Mouse (Mus musculus): ENCODE results near the gene Hrh1. TPM values are rescaled to one million over a fixed set of nuclear protein-coding genes. Genes with fewer than 3 reads are reported as not detected.

The Hrh1 gene
- polyA plus RNA-seq (2014; fragmentation: Nextera tagmentation; extraction: Ambion mirVana), result 0.57 and 0.80 TPM in 2 replicates

DNA sequence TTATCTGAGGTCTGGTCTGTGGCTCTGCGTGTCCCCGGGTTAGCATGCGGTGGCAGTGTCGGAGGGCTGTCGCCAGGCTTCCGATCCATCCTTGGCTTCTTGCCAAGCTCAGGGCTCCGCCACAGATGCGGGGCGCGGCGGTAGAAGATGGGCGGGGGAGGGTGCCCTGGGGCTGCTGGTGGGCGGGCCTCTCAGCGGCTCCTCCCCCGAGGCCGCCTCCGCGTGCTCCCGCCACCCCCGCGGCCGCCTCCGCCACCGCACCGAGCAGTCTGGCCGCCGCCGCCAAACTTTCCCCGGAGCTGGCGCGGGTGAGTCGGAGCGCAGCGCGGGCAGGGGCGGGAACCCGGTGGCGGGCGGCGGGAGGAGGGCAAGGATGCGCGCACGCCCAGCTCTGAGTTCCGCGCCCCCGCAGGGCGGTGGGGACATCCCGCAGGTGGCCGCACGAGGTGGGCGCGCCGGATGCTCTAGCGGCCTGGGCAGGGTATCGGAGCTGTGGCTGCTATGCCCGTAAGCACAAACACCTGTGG lies at the start of gene Hrh1:
TSS of gene Hrh1 (plus strand) at position 246 of the 527 bp plus-strand sequence.
- DNase-seq, result peak; percentile 87
- Histone ChIP-seq H3K9me3 (ENCODE audit: control insufficient read depth, low read length) (no peaks in the 10 kb centered on the region), H3K27ac (replicated peaks; ENCODE audit: low read depth, low read length) (no peak within 1 kb of the TSS), H3K27me3 (ENCODE audit: control insufficient read depth, insufficient read depth, low read length) (peaks cover 31% of the 10 kb centered on the region), H3K4me1 (ENCODE audit: control insufficient read depth, insufficient read depth, low read length) (0 out of 2 replicates have a peak, but pooled peaks cover 20% of the 10 kb centered on the region), H3K4me2 (ENCODE audit: low read length) (peak within 1 kb of the TSS; percentile 93), H3K4me3 (replicated peaks; ENCODE audit: low read depth, low read length) (peak within 1 kb of the TSS; percentile 50), H3K36me3 (ENCODE audit: control insufficient read depth, insufficient read depth, low read length) (no peaks in the 10 kb centered on the region), H3K9ac (replicated peaks; ENCODE audit: low read length) (no peak within 1 kb of the TSS; the same call in 1 of the 2 replicates)
- under 1% methylated on average over 56 of the region's 56 CpGs for WGBS
- peak; percentile 62; the same call in 1 of the 2 replicates for ATAC-seq (ENCODE audit: low FRiP score, low TSS enrichment)

DNA sequence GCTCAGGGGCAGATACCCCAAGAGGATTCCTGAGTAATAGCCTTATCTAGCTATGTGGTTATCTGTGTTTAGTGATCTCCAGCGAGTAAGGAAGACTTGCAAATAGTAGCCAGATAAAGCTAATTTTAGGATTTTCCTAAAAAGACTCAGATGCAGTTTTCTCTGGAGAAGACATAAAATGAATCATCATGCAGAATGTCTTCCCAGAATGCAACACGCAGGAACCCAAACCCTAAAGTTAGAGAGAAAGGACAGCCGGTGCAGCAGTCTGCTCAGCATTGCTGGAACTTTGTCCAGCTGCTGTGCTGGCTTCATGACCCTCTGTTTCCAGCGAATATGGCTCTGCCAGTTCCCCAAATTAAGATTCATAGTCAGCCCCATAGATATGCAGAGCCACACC lies 43.1 kb upstream of the Hrh1 start:
- no peak for DNase-seq

DNA sequence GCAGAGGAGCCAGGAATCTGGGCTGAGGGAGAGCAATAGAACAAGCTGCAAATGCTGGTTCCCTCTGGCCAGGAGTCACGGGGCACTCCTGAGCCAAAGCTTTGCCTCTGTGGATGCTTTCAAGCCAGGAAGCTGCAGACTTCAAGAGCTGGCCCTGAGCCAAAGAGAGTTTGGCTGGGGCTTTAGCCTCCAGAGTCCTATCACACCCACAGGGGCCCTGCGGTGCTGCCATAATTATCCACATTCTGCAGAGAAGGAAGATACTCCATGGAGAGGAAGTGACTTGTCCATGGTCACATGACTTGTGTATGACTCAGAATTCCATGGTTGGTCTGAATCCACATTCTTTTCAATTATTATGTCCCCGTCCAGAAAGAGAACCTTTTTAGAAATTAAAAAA lies 39.6 kb upstream of the Hrh1 start:
- WGBS, result 71% methylated on average over 3 of the region's 3 CpGs

More for the DNA sequence above, 43.1 kb upstream of the Hrh1 start:
- H3K4me3 ChIP-seq (replicated peaks; ENCODE audit: low read depth, low read length), result no peak overlapping the region
- no peaks in the 10 kb centered on the region for H3K4me1 ChIP-seq (ENCODE audit: control insufficient read depth, insufficient read depth, low read length)
- H3K9me3 ChIP-seq (ENCODE audit: control insufficient read depth, low read length), result no peaks in the 10 kb centered on the region
- H3K36me3 ChIP-seq (ENCODE audit: control insufficient read depth, insufficient read depth, low read length), result no peaks in the 10 kb centered on the region
- H3K4me2 ChIP-seq (ENCODE audit: low read length), result no peak overlapping the region
- ATAC-seq (ENCODE audit: low FRiP score, low TSS enrichment), result no peak
- H3K9ac ChIP-seq (replicated peaks; ENCODE audit: low read length), result no peak overlapping the region
- no peaks in the 10 kb centered on the region for H3K27me3 ChIP-seq (ENCODE audit: control insufficient read depth, insufficient read depth, low read length)
- H3K27ac ChIP-seq (replicated peaks; ENCODE audit: low read depth, low read length), result no peak overlapping the region
- 81% methylated on average over 4 of the region's 4 CpGs for WGBS

DNA sequence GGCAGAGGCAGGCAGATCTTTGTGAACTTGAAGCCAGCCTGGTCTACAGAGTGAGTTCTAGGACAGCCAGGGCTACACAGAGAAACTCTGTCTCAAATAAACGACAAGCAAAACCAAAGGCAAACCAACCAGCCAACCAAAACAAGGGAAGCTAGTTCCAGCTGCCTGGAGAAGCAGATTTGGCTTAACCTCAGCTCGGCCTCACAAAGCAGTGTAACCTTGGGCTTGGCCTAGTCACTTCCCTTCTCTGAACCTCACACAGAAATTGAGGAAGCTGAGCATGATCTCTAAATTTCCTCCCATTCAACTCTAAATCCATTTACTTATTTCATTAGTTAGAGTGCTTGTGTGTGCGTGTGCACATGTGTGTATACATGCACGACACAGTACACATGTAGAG lies 35.4 kb upstream of the Hrh1 start:
- no peak overlapping the region for H3K9ac ChIP-seq (replicated peaks; ENCODE audit: low read length)
- H3K4me2 ChIP-seq (ENCODE audit: low read length), result no peak overlapping the region
- no peaks in the 10 kb centered on the region for H3K9me3 ChIP-seq (ENCODE audit: control insufficient read depth, low read length)
- H3K4me3 ChIP-seq (replicated peaks; ENCODE audit: low read depth, low read length), result no peak overlapping the region
- H3K36me3 ChIP-seq (ENCODE audit: control insufficient read depth, insufficient read depth, low read length), result no peaks in the 10 kb centered on the region
- no peaks in the 10 kb centered on the region for H3K4me1 ChIP-seq (ENCODE audit: control insufficient read depth, insufficient read depth, low read length)
- H3K27ac ChIP-seq (replicated peaks; ENCODE audit: low read depth, low read length), result no peak overlapping the region
- DNase-seq (no peak), ATAC-seq (ENCODE audit: low FRiP score, low TSS enrichment) (no peak)
- no peaks in the 10 kb centered on the region for H3K27me3 ChIP-seq (ENCODE audit: control insufficient read depth, insufficient read depth, low read length)
- WGBS, result 81% methylated on average over 4 of the region's 4 CpGs

More for the DNA sequence above, 39.6 kb upstream of the Hrh1 start:
- no peak overlapping the region for H3K27ac ChIP-seq (replicated peaks; ENCODE audit: low read depth, low read length)
- H3K4me3 ChIP-seq (replicated peaks; ENCODE audit: low read depth, low read length), result no peak overlapping the region
- no peaks in the 10 kb centered on the region for H3K27me3 ChIP-seq (ENCODE audit: control insufficient read depth, insufficient read depth, low read length)
- H3K9ac ChIP-seq (replicated peaks; ENCODE audit: low read length), result no peak overlapping the region
- no peaks in the 10 kb centered on the region for H3K9me3 ChIP-seq (ENCODE audit: control insufficient read depth, low read length)
- H3K4me1 ChIP-seq (ENCODE audit: control insufficient read depth, insufficient read depth, low read length), result no peaks in the 10 kb centered on the region
- H3K36me3 ChIP-seq (ENCODE audit: control insufficient read depth, insufficient read depth, low read length), result no peaks in the 10 kb centered on the region
- no peak for ATAC-seq (ENCODE audit: low FRiP score, low TSS enrichment)
- peak; percentile 37 for DNase-seq
- H3K4me2 ChIP-seq (ENCODE audit: low read length), result no peak overlapping the region

DNA sequence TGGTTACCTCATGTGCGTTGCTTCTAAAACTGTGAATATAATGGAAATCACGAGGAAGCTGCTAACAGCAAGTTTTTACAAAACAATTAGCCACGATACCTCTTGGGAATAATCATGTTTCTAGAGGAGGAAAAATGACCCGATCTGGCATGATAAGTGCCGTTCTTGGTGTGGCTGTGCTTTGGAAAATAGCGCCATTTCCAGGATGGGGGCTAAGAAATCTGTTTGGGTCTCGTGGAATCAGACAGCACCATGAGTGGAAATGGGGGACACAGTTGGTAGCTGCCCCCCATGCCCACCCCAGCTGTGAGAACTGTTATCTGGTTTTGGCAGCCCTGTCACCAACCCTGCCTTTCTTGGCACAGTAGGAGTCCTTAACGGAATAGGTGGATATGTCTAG lies 34.0 kb upstream of the Hrh1 start:
- Histone ChIP-seq H3K4me3 (replicated peaks; ENCODE audit: low read depth, low read length) (no peak overlapping the region), H3K9ac (replicated peaks; ENCODE audit: low read length) (no peak overlapping the region), H3K9me3 (ENCODE audit: control insufficient read depth, low read length) (no peaks in the 10 kb centered on the region), H3K27me3 (ENCODE audit: control insufficient read depth, insufficient read depth, low read length) (no peaks in the 10 kb centered on the region), H3K36me3 (ENCODE audit: control insufficient read depth, insufficient read depth, low read length) (no peaks in the 10 kb centered on the region), H3K4me2 (ENCODE audit: low read length) (no peak overlapping the region), H3K27ac (replicated peaks; ENCODE audit: low read depth, low read length) (no peak overlapping the region), H3K4me1 (ENCODE audit: control insufficient read depth, insufficient read depth, low read length) (no peaks in the 10 kb centered on the region)
- WGBS, result 80% methylated on average over 8 of the region's 8 CpGs
- ATAC-seq (ENCODE audit: low FRiP score, low TSS enrichment), result no peak
- no peak for DNase-seq

DNA sequence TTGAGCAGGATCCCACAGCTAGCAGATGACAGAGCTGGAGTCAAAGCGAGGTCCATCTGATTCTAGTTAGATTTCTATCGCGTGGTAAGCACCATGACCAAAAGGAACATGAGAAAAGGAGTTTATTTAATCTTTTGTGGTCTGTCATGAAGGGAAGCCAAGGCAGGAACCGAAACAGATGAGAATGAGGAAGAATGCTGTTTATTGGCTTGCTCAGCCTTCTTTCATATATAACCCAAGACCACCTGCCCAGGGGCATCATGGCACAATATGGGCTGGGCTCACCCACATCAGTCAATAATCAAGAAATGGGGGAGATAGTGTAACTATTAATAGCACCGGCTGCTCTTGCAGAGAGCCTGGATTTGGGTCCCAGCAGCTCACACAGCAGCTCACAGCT lies 33.0 kb upstream of the Hrh1 start:
- Histone ChIP-seq H3K9me3 (ENCODE audit: control insufficient read depth, low read length) (no peaks in the 10 kb centered on the region), H3K27me3 (ENCODE audit: control insufficient read depth, insufficient read depth, low read length) (no peaks in the 10 kb centered on the region), H3K9ac (replicated peaks; ENCODE audit: low read length) (no peak overlapping the region), H3K4me2 (ENCODE audit: low read length) (no peak overlapping the region), H3K4me3 (replicated peaks; ENCODE audit: low read depth, low read length) (no peak overlapping the region), H3K27ac (replicated peaks; ENCODE audit: low read depth, low read length) (no peak overlapping the region), H3K36me3 (ENCODE audit: control insufficient read depth, insufficient read depth, low read length) (no peaks in the 10 kb centered on the region), H3K4me1 (ENCODE audit: control insufficient read depth, insufficient read depth, low read length) (no peaks in the 10 kb centered on the region)
- 93% methylated on average over 5 of the region's 5 CpGs for WGBS
- ATAC-seq (ENCODE audit: low FRiP score, low TSS enrichment) (no peak), DNase-seq (no peak)

DNA sequence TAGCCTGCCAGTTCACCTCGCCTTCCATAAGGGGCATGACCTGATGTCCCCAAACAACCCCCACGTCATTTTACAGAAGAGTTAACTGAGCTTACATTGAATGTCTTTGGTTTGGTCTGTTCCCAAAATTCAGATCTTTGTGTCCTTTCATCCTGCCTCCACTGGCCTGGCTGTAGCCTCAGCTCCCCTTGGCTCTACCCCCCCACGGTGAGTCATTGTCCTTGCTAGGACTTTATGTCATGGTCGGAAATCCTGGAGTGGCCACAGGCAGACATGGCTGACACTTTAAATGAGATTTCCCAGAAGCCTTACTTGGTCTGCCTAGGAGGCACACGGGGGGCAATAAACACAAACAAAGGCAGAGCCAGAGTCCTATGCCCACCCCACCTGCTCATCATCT lies 31.5 kb upstream of the Hrh1 start:
- Histone ChIP-seq H3K4me3 (replicated peaks; ENCODE audit: low read depth, low read length) (no peak overlapping the region), H3K4me2 (ENCODE audit: low read length) (no peak overlapping the region), H3K36me3 (ENCODE audit: control insufficient read depth, insufficient read depth, low read length) (no peaks in the 10 kb centered on the region), H3K9me3 (ENCODE audit: control insufficient read depth, low read length) (no peaks in the 10 kb centered on the region), H3K4me1 (ENCODE audit: control insufficient read depth, insufficient read depth, low read length) (no peaks in the 10 kb centered on the region), H3K27me3 (ENCODE audit: control insufficient read depth, insufficient read depth, low read length) (no peaks in the 10 kb centered on the region), H3K27ac (replicated peaks; ENCODE audit: low read depth, low read length) (no peak overlapping the region), H3K9ac (replicated peaks; ENCODE audit: low read length) (no peak overlapping the region)
- DNase-seq, result no peak
- ATAC-seq (ENCODE audit: low FRiP score, low TSS enrichment), result no peak
- 54% methylated on average over 5 of the region's 5 CpGs for WGBS

DNA sequence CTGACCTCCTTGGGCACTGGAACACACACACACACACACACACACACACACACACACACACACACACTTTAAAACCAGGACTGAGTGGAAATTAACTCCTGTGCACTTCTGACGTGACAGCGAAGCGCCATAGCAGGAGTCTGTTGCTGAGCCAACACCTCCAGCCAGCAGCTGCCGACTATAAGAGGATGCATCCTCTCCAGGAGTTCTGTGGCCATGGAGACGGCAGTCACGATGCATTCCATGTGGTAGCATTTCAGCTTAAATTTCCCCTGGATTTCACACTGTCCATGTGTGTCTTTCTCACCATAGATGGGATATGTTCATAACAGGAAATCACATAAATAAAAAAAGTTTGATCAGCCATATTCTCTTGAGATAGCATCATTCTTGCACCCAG lies 30.1 kb upstream of the Hrh1 start:
- DNase-seq (no peak), ATAC-seq (ENCODE audit: low FRiP score, low TSS enrichment) (no peak)
- 61% methylated on average over 6 of the region's 6 CpGs for WGBS
- no peaks in the 10 kb centered on the region for H3K9me3 ChIP-seq (ENCODE audit: control insufficient read depth, low read length)
- H3K4me3 ChIP-seq (replicated peaks; ENCODE audit: low read depth, low read length), result no peak overlapping the region
- no peaks in the 10 kb centered on the region for H3K4me1 ChIP-seq (ENCODE audit: control insufficient read depth, insufficient read depth, low read length)
- no peak overlapping the region for H3K27ac ChIP-seq (replicated peaks; ENCODE audit: low read depth, low read length)
- H3K36me3 ChIP-seq (ENCODE audit: control insufficient read depth, insufficient read depth, low read length), result no peaks in the 10 kb centered on the region
- H3K4me2 ChIP-seq (ENCODE audit: low read length), result no peak overlapping the region
- no peaks in the 10 kb centered on the region for H3K27me3 ChIP-seq (ENCODE audit: control insufficient read depth, insufficient read depth, low read length)
- H3K9ac ChIP-seq (replicated peaks; ENCODE audit: low read length), result no peak overlapping the region

DNA sequence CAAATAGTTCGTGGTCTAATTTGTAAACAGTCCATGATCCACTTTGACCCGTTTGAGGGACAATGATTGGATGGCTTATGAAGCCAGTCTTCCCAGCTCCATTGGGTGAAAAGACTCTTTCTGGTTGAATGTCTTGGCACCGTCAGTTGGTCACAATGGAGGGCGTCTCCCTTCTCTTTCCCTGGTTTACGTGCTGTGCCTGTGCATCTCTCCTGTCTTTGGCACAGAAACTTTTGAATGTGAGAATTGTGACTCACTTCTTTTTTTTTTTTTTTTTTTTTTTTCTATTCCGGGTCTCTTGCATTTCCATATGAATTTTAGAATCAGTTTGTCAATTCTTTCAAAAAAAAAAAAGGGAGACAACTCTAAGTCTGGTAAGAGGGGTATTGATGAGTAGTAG lies 29.5 kb upstream of the Hrh1 start:
- no peak for DNase-seq
- no peaks in the 10 kb centered on the region for H3K27me3 ChIP-seq (ENCODE audit: control insufficient read depth, insufficient read depth, low read length)
- no peaks in the 10 kb centered on the region for H3K36me3 ChIP-seq (ENCODE audit: control insufficient read depth, insufficient read depth, low read length)
- 73% methylated on average over 6 of the region's 6 CpGs for WGBS
- H3K4me1 ChIP-seq (ENCODE audit: control insufficient read depth, insufficient read depth, low read length), result no peaks in the 10 kb centered on the region
- H3K9ac ChIP-seq (replicated peaks; ENCODE audit: low read length), result no peak overlapping the region
- H3K27ac ChIP-seq (replicated peaks; ENCODE audit: low read depth, low read length), result no peak overlapping the region
- H3K9me3 ChIP-seq (ENCODE audit: control insufficient read depth, low read length), result no peaks in the 10 kb centered on the region
- H3K4me3 ChIP-seq (replicated peaks; ENCODE audit: low read depth, low read length), result no peak overlapping the region
- ATAC-seq (ENCODE audit: low FRiP score, low TSS enrichment), result no peak
- no peak overlapping the region for H3K4me2 ChIP-seq (ENCODE audit: low read length)
